Mouse (Mus musculus) myocyte (in vitro differentiated cells): ENCODE results near the gene Rnaseh2b.

Experiments used
- CEBPB ChIP-seq: IDR thresholded peaks from 2 replicates; pipeline ENCODE4 v1.6.1; 2011; ENCODE audit warnings: mild to moderate bottlenecking, moderate library complexity; ENCODE audit not compliant: poor library complexity, insufficient read depth, severe bottlenecking
- MAX ChIP-seq: IDR thresholded peaks from one replicate; pipeline ENCODE4 v1.6.1; 2011; ENCODE audit warnings: low read depth, mild to moderate bottlenecking, control low read depth
- MYOD1 ChIP-seq, 3 experiments: IDR thresholded peaks; one replicate each; pipeline ENCODE4 v1.6.1; 2011; ENCODE audit warnings: control low read depth in 2 of 3, low read depth in 2 of 3, mild to moderate bottlenecking in 2 of 3, moderate library complexity in 1 of 3; ENCODE audit not compliant: insufficient read length in 2 of 3, control insufficient read depth in 1 of 3
- POLR2A ChIP-seq: IDR thresholded peaks from one replicate; pipeline ENCODE4 v1.6.1; 2011; ENCODE audit warnings: low read depth, mild to moderate bottlenecking, control low read depth, moderate library complexity; ENCODE audit not compliant: insufficient read length
- SRF ChIP-seq: IDR thresholded peaks from one replicate; pipeline ENCODE4 v1.6.1; 2011; ENCODE audit warnings: low read depth; ENCODE audit not compliant: control insufficient read depth, insufficient read length
- TCF12 ChIP-seq: IDR thresholded peaks from one replicate; pipeline ENCODE4 v1.6.1; 2011; ENCODE audit warnings: mild to moderate bottlenecking, control low read depth; ENCODE audit not compliant: poor library complexity, insufficient read depth, severe bottlenecking

GRCm38 (mm10) chr14:62350890-62351289 is 58.5 kb downstream of the Rnaseh2b start:
- TF ChIP-seq CEBPB (no peak), POLR2A (no peak), TCF12 (no peak), SRF (no peak), MYOD1 (IDR thresholded peaks at IDR 0.05; ENCODE audit: control insufficient read depth in 1 of 3, insufficient read length in 2 of 3, low read depth in 2 of 3) (no peak), MAX (no peak)
